ENCODE assay signal across 8 mouse cellular contexts in genomic region chr19:55643931-55644330, GRCm38 (mm10).
DNase-seq lines count a peak whose midpoint lies in the region; ATAC-seq and TF ChIP-seq lines count a peak whose summit lies in the region.

No protein-coding gene starts in this region.

- 0 out of 2 replicates have a peak overlapping the region, but pooled peaks have one; percentile 6 for H3K9ac ChIP-seq in liver, adult 2 months (ENCODE audit: low read depth, low read length)
- no peak overlapping the region for H3K9ac ChIP-seq in embryonic facial prominence, embryonic 11.5 days (replicated peaks; ENCODE audit: low read length)
- no peak overlapping the region for H3K9ac ChIP-seq in heart, embryonic 14.5 days (ENCODE audit: low read length)
- H3K9ac ChIP-seq in liver, embryonic 15.5 days: no peak overlapping the region

- no peaks in the 10 kb centered on the region for H3K36me3 ChIP-seq in liver, adult 2 months (ENCODE audit: control insufficient read depth, insufficient read depth, low read length)
- no peaks in the 10 kb centered on the region for H3K36me3 ChIP-seq in embryonic facial prominence, embryonic 11.5 days (replicated peaks; ENCODE audit: control insufficient read depth, insufficient read depth, low read depth, low read length)
- no peaks in the 10 kb centered on the region for H3K36me3 ChIP-seq in heart, embryonic 14.5 days (ENCODE audit: control insufficient read depth, insufficient read depth, low read length)
- H3K36me3 ChIP-seq in liver, embryonic 15.5 days (replicated peaks): no peaks in the 10 kb centered on the region

- H3K79me2 ChIP-seq in liver, adult 2 months (ENCODE audit: control insufficient read depth, insufficient read depth, low read length): no peaks in the 10 kb centered on the region

- TF ChIP-seq POLR2A in liver, adult 2 months (IDR thresholded peaks at IDR 0.05; ENCODE audit: extremely low read depth, insufficient read depth, low read length): no peak

- no peaks in the 10 kb centered on the region for H3K9me3 ChIP-seq in embryonic facial prominence, embryonic 11.5 days (replicated peaks; ENCODE audit: control insufficient read depth, low read length)
- H3K9me3 ChIP-seq in heart, embryonic 14.5 days (ENCODE audit: control insufficient read depth, low read length): no peaks in the 10 kb centered on the region
- no peaks in the 10 kb centered on the region for H3K9me3 ChIP-seq in liver, embryonic 15.5 days (replicated peaks)

- 69% methylated on average over 13 of the region's 13 CpGs for WGBS in liver, adult 2 months
- 65% methylated on average over 13 of the region's 13 CpGs for WGBS in embryonic facial prominence, embryonic 11.5 days
- 62% methylated on average over 13 of the region's 13 CpGs for WGBS in heart, embryonic 14.5 days
- 45% methylated on average over 13 of the region's 13 CpGs for WGBS in liver, embryonic 15.5 days (ENCODE audit: insufficient replicate concordance)

- no peak for DNase-seq in liver, adult 2 months (ENCODE audit: extremely low read depth, low read depth, low spot score)
- DNase-seq in liver (no peak), adipocyte (ENCODE audit: low spot score) (no peak)
- DNase-seq in embryonic facial prominence, embryonic 11.5 days (ENCODE audit: low spot score): no peak
- DNase-seq in adrenal gland, adult 2 months: no peak
- no peak for DNase-seq in gastrocnemius, adult 18-20 months (ENCODE audit: low spot score)

- no peak overlapping the region for H3K27ac ChIP-seq in liver, adult 2 months (replicated peaks; ENCODE audit: insufficient read depth, low read depth, low read length)
- H3K27ac ChIP-seq in embryonic facial prominence, embryonic 11.5 days (replicated peaks; ENCODE audit: low read depth, low read length): no peak overlapping the region
- H3K27ac ChIP-seq in heart, embryonic 14.5 days (replicated peaks in 1 of 2; ENCODE audit: control insufficient read depth in 1 of 2, insufficient read depth in 1 of 2, low read depth in 2 of 2, low read length in 2 of 2): peak overlapping the region; percentile 90 to 94
- 0 out of 2 replicates have a peak overlapping the region, but pooled peaks have one; percentile 6 for H3K27ac ChIP-seq in liver, embryonic 15.5 days (replicated peaks)

- no peaks in the 10 kb centered on the region for H3K4me1 ChIP-seq in liver, adult 2 months (ENCODE audit: control insufficient read depth, insufficient read depth, low read length)
- no peaks in the 10 kb centered on the region for H3K4me1 ChIP-seq in embryonic facial prominence, embryonic 11.5 days (ENCODE audit: control insufficient read depth, insufficient read depth, low read length)
- peaks cover 8 to 11% of the 10 kb centered on the region in 2 experiments; a peak in 3 of 4 replicates for H3K4me1 ChIP-seq in heart, embryonic 14.5 days (ENCODE audit: control insufficient read depth in 2 of 2, insufficient read depth in 2 of 2, low read length in 2 of 2)
- H3K4me1 ChIP-seq in liver, embryonic 15.5 days (replicated peaks): peaks cover 15% of the 10 kb centered on the region

- peak overlapping the region; percentile 63 for H3K4me3 ChIP-seq in liver, adult 2 months (ENCODE audit: insufficient read depth, low read depth, low read length)
- H3K4me3 ChIP-seq in embryonic facial prominence, embryonic 11.5 days (ENCODE audit: low read depth, low read length): no peak overlapping the region
- peak overlapping the region in 1 of 2 experiments; percentile 38; a peak in 2 of 4 replicates for H3K4me3 ChIP-seq in heart, embryonic 14.5 days (ENCODE audit: control insufficient read depth in 1 of 2, insufficient read depth in 1 of 2, low read depth in 1 of 2, low read length in 2 of 2)
- H3K4me3 ChIP-seq in liver, embryonic 15.5 days (replicated peaks): peak overlapping the region; percentile 52

- no peaks in the 10 kb centered on the region for H3K27me3 ChIP-seq in liver, adult 2 months (ENCODE audit: control insufficient read depth, insufficient read depth, low read length)
- no peaks in the 10 kb centered on the region for H3K27me3 ChIP-seq in embryonic facial prominence, embryonic 11.5 days (ENCODE audit: control insufficient read depth, insufficient read depth, low read length)
- no peaks in the 10 kb centered on the region for H3K27me3 ChIP-seq in heart, embryonic 14.5 days (ENCODE audit: control insufficient read depth, insufficient read depth, low read length)
- 0 out of 2 replicates have a peak, but pooled peaks cover 3% of the 10 kb centered on the region for H3K27me3 ChIP-seq in liver, embryonic 15.5 days

- no peak for TF ChIP-seq CTCF in liver, adult 2 months (IDR thresholded peaks at IDR 0.05; ENCODE audit: low read depth, low read length)

- ATAC-seq in embryonic facial prominence, embryonic 11.5 days (replicated peaks; ENCODE audit: insufficient number of reproducible peaks, low FRiP score, low TSS enrichment, low read depth): no peak
- no peak for ATAC-seq in heart, embryonic 14.5 days (ENCODE audit: insufficient number of reproducible peaks, insufficient read depth, low FRiP score, low read depth)
- no peak for ATAC-seq in liver, embryonic 15.5 days (ENCODE audit: insufficient read depth)

- H3K4me2 ChIP-seq in embryonic facial prominence, embryonic 11.5 days (ENCODE audit: low read depth, low read length): peak overlapping the region; percentile 34; the same call in 1 of the 2 replicates
- peak overlapping the region; percentile 63 for H3K4me2 ChIP-seq in heart, embryonic 14.5 days (ENCODE audit: low read length)
- peak overlapping the region; percentile 60 for H3K4me2 ChIP-seq in liver, embryonic 15.5 days

Comparison
In these comparisons a context has a peak if more than half of its experiments do, and no peak if none do; other contexts are left out.
1. H3K27ac ChIP-seq: peak in heart, embryonic 14.5 days (2 of 2) and liver, embryonic 15.5 days (single experiment); none in liver, adult 2 months (single experiment) and embryonic facial prominence, embryonic 11.5 days (single experiment).
2. Peak in every context shown above with its lines, with median percentiles within 50 percentile points of each other: H3K4me2 ChIP-seq.